Mouse (Mus musculus) embryo, embryonic 10 days (tissue): ENCODE measurements around the gene Slc16a9.
A peak's percentile ranks its signal among the peaks of the same experiment; 100 is the strongest.
"Not testable (repeated sequence)": the region's sequence is repeated elsewhere in the genome, so short reads cannot be mapped to it uniquely, and the experiment has no call there.

Experiments used
- DNase-seq: peaks from one replicate; pipeline ENCODE4 v3.0.0-alpha.2; 2015; ENCODE audit warnings: low spot score

The Slc16a9 gene

GRCm38 (mm10) chr10:70244921-70245558 lies at the start of gene Slc16a9:
TSS of gene Slc16a9 (plus strand) at chr10:70245100.
- peak; percentile 78 for DNase-seq

DNA sequence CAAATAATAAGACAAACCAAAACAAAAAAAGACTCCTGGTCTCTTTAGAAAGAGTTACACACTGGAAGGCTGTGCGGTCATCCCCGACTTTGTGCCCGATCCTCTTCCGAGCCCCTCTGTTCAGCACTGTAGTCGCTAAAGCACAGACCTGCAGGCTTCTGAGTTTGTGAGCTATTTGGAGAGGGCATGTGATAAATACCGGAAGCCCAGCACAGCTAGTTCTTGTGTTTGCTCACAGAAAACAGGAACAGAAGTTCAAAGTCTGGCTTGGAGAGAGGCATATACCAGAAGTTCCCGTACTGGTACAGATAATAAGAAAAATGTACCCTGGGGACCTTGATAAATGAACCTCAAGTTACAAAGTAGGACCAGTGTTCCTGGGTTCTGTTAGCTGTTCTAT lies 49.6 kb upstream of the Slc16a9 start:
- DNase-seq, result no peak

DNA sequence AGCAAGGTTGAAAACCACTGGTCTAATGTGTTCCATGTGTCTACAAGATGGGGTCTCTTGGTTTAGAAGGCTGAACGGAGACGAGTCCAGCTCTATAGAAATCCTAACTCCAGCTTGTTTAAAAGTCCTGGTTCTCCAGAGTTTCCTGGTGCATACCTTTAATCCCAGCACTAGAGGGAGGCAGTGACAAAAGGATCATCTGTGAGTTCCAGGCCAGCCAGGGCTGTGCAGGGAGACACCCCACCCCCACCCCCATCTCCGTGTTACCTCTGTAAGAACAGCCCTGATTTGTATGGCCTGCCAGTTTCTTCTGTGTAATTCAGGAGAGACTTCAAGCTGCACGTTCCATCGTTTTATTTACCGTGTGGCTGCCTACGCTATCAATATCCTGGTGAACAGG lies 49.1 kb upstream of the Slc16a9 start:
- DNase-seq, result peak; percentile 61

GRCm38 (mm10) chr10:70196666-70197065 lies 48.2 kb upstream of the Slc16a9 start:
- DNase-seq, result no peak

DNA sequence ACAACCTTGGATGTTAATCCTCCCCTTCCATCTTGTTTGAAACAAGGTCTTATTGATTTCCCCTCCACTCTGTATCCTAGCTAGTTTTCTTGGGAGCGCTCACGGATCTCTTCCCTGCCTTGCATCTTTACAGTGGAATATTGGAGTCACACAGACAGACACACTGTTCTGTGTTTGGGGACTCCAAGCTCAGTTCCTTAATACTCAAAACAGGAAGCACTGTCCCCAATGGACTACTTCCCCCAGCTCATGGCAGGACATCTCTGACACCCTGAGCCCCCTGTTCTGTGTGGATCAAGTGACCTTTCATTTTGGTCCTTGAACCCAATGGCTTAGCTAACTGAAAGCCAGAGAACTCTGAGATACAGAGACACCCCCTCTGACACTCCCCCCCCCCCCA lies 47.3 kb upstream of the Slc16a9 start:
- no peak for DNase-seq

GRCm38 (mm10) chr10:70198012-70198411 lies 46.9 kb upstream of the Slc16a9 start:
- no peak for DNase-seq

DNA sequence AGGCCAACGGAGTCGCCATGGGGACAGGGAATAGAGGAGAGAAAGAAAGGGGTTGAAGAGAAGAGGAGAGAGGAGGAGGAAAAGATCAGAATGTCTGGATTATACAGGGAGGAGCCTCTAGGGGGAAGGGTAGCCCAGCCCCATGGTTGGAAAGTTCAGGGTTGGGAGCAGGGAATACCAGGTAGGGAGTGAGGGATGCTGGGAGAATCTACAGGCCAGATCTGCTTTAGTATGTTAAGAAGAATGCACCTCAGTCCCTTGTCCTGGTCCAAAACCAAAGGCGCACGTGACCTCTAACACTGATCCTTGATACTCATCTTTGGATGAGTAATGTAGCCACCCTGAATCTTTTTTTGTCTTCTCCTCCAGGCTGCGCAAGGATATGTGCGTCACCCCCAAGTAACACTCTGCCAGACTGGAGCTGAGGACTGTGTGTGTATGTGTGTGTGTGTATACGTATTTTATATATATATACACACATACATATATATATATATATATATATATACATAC lies 45.9 kb upstream of the Slc16a9 start:
- DNase-seq, result no peak

DNA sequence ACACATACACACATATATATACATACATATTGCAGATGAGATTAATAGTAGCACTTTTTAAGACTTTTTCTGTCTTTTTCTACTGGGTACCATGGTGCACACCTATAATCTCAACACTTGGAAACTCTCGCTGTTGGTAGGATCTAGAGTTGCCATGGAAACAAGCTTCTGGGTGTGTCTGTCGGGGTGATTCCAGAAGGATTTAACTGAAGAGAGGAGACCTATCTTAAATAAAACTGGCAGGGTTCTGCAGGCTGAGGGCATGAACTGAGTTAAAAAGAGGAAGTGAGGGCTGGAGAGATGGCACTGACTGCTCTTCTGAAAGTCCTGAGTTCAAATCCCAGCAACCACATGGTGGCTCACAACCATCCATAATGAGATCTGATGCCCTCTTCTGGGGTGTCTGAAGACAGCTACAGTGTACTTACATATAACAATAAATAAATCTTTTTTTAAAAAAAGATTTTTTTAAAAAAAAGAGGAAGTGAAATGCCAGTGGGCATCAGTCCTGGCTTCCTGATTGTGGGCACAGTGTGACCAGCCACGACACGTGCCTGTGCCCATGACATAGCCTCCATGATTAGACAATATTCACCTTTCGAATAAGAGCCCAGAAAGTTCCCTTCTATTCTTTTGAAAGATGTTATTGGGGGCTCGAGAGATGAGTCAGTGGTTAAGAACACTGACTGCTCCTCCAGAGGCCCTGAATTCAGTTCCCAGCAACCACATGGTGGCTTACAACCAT lies 45.3 kb upstream of the Slc16a9 start:
- DNase-seq, result no peak

DNA sequence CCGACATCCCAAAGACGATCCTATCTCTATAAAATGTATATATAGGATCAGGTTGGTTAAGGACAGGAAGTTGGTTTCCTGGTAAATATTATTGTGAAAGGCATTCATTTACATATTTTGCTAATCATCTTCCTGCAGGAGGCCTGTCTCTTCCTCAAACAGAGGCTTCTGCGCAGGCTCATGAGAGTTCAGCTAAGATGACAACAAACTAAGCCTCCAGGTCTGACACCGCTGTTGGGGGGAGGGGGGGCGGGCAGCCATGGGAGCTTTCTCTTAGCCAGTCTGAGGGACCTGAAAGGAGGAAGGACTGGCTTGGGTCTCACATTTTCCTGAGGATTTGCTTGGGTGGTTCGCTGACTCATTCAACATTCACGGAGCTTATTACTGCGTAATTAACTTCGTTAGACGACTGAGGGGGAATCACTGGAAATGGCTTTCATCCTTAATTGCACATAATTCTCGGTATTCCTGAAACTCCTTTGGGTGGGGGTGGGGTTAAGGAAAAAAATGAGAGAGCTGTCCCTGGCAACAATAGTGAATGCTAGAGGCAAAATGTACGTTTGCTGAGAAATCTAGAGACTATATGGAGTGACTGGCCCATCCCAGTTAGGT lies 43.9 kb upstream of the Slc16a9 start:
- no peak for DNase-seq

DNA sequence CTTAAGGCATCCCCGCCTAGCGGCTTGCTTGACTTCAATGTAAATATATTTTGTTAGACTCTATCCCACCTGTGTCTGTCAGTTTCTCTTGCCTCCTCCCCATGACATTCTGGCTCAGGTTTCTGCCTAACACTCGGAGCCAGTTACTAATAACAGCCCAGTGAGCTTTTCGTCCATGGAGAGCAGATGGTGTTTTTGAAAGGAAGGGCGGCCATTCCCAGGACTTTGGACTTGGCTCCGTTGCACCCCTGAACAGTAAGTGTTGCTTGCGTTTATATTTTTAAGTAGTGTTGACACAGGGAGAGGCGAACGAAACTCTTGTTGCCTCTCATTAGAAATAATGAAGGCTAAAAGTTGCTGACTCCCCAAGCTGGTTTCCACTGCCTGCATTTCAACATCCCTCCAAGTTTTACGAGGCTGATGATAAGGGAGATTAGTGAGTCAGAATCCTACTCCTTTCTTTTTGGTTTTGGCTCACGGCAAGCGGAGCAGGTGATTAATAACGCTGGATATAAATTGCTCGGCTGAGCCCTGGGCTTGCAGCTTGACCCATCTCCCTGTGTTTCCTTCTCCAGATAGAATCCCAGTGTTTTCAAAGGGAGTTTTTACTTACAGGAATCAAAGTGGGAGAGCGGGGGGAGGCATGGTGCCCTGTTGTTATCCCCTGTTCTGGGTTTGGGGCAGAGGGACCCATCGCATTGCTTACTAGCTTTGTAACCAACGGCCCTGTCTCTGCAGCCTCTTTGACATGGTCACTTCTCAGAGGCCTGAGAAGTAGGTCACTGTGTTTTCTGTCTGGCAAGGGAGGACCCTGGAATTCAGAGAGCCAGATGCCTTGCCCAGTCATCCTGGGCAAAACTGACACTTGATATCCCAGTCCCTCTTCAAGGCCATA lies 40.1 kb upstream of the Slc16a9 start, which contains the start of gene Mrln:
Mrln (plus strand) TSS at position 160 of the 895 bp plus-strand sequence.
- peak; percentile 16 for DNase-seq

- no peak for DNase-seq
These were observed 33.6 kb upstream of the Slc16a9 start for GRCm38 (mm10) chr10:70211281-70211680.

DNA sequence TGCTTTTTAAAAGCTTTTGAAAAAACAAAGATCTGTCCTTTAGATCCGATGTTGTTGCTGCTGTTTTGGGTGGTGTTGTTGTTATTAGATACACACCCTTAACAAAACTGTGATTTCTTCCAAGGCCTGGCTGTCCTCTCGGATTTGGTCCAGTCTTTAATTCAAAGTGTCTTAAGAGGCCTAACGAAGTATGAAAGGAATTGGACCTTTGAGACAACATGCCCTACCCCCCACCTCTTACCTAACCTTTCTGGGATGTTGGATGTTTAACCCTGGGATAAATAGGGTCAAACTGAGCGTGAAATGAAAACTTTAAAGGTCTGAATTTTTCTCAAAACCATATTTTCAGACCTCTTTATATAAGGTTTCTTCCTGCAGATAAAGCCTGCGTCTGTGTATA lies 23.9 kb upstream of the Slc16a9 start:
- DNase-seq, result no peak

DNA sequence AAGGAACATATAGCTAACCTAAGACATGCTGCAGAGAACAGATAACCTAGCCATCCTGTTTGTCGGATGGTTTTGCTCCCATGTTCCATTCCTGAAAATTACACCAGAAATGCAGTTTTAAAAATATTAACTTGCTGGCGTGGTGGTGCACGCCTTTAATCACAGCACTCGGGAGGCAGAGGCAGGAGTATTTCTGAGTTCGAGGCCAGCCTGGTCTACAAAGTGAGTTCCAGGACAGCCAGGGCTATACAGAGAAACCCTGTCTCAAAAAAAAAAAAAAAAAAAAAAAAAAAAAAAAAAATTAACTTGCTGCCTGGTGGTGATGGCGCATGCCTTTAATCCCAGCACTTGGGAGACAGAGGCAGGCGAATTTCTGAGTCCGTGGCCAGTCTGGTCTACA lies 22.7 kb upstream of the Slc16a9 start:
- DNase-seq, result not testable (repeated sequence)

GRCm38 (mm10) chr10:70224571-70224970 lies 20.3 kb upstream of the Slc16a9 start:
- no peak for DNase-seq

DNA sequence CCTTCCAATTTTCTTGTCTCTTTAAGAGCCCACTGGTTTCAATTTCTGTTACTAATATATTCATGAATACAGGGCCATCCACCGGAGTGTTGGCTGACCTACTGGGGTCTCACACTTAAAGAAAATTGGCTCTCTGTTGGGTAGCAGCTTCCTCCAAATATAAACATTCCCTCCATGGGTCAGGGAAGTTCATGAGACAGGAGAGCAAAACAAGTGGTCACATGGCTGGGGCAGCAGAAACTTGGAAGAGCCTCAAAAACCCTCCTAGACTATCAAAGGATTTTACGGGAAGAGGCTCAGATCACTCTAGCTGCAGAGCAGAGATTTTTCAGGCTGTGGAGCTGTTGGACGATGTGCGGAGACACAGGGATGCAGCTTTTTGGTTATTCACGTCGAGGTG lies 19.1 kb upstream of the Slc16a9 start:
- DNase-seq, result no peak

- no peak for DNase-seq
These were observed 18.3 kb upstream of the Slc16a9 start for GRCm38 (mm10) chr10:70226608-70227007.

DNA sequence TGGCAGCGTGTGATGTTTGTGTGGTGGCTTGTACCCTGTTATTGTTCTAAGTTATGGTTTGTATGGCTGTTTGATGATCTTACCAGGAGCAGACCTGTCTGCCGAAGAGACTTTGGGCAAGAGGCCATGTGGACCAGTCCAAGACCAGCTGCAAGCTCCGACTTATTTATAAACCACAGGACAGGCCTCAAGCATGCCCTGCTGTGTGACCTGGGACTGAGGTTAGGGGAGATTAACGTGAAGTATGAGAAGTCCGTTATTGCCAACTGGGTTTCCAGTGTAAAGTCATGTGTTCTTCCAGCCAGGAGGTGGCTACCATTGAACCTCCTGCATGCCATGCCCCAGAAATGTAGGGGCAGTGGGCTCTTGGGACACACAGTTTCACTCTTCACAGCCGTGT lies 14.5 kb upstream of the Slc16a9 start:
- DNase-seq, result no peak

DNA sequence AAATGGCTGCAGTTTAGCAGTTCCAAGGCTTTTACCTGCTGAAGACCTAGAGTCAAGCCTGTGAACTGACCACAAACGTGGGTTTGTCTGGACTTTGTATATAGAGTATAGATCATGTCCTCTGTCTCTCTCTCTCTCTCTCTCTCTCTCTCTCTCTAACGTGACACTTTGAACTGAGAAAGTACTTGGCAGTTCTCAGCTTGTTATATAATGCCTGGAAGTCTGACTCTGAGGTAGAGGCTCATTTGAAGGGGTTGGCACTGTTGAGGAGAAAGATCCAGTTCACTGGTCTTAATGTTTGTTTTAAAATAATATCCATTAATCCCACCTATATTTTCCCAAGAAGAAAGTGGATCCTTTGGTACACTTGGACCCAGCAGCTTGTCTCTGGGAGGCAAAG lies 7.0 kb upstream of the Slc16a9 start:
- DNase-seq, result no peak

DNA sequence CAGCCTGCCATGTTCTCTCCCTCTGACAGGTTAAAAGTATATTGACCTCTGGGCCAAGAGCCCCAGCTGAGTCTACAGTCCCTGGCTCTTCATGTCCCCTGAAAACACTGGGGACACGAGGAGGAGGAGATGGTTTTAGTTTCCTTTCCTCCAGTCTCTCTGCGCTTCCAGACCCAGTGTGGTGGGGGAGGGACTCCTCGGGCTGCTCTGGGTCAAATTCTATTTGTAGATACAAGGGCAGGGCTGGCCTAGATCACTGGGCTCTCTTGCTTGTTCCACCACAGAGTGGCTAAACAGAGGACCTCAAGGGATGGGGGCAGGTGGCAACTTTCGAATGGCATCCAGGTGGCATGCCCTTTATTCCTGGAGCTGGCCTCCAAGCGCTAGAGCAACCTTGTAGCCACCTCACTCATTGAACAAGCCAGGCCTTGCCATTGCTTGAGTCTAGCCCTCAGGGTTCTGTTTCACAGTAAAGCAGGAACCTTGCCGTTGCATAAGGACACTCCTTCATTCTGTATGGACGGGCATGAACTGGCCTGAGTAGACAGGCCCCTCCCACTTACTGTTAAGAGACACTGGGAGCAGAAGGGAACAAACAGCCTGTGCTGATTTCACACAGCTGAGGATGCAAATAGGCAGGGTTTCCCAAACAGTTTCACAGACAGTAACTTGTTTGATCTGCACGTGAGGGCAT lies 2.0 kb upstream of the Slc16a9 start:
- no peak for DNase-seq

GRCm38 (mm10) chr10:70245559-70245945 lies 652 bp downstream of the Slc16a9 start:
- peak; percentile 10 for DNase-seq

DNA sequence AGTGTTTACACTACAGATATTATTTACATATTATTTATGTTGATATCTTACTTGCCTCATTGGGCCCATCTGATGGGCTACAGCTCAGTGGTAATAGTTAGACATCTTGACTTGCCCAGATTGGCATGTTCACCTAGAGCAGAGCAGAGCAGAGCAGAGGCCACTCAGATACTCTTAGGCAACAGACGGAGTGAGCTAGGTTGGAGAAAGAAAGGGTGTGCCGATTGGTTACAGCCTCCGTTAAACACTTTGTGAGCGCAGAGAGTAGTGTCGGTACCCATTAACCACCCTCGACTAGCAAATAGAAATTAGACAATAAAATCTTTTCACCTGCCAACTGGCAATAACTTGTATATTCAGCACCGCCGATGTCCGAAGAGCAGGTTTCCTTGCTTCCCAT lies 1.2 kb downstream of the Slc16a9 start:
- DNase-seq, result peak; percentile 10
